Mouse (Mus musculus) kidney, postnatal 0 days (tissue): ENCODE results near the gene Chchd2. TPM values are rescaled to one million over a fixed set of nuclear protein-coding genes. Genes with fewer than 3 reads are reported as not detected.
A peak's percentile ranks its signal among the peaks of the same experiment; 100 is the strongest.

ENCODE experiments used
- ATAC-seq: fragments of 200-750 bp; cut with Nextera tagmentation; replicated peaks from 2 replicates; pipeline ENCODE4 v1.8.0; 2017; ENCODE audit warnings: low read depth, moderate number of reproducible peaks, moderate TSS enrichment, moderate library complexity; ENCODE audit not compliant: low FRiP score
- DNase-seq: peaks from one replicate; pipeline ENCODE4 v3.0.0-alpha.2; 2016; ENCODE audit warnings: low spot score
- H3K27ac ChIP-seq: fragments of 300-500 bp; sonication (generic); 2 replicates; pipeline ENCODE4 v1.5.1; 2014; ENCODE audit warnings: mild to moderate bottlenecking
- H3K27me3 ChIP-seq: fragments of 300-500 bp; sonication (generic); 2 replicates; pipeline ENCODE4 v1.6.1; 2014; ENCODE audit warnings: low read length, mixed read lengths; ENCODE audit not compliant: insufficient read depth
- H3K36me3 ChIP-seq: fragments of 300-500 bp; sonication (generic); 2 replicates; pipeline ENCODE4 v1.6.1; 2014; ENCODE audit warnings: low read length, mixed read lengths; ENCODE audit not compliant: insufficient read depth
- H3K4me1 ChIP-seq: fragments of 300-500 bp; sonication (generic); replicated peaks from 2 replicates; pipeline ENCODE4 v1.6.1; 2014; ENCODE audit warnings: antibody characterized with exemption, low read length, mixed read lengths; ENCODE audit not compliant: insufficient read depth
- H3K4me2 ChIP-seq: fragments of 300-500 bp; sonication (generic); 2 replicates; pipeline ENCODE4 v1.6.1; 2014; ENCODE audit warnings: mild to moderate bottlenecking, low read length, moderate library complexity, mixed read lengths
- H3K4me3 ChIP-seq: fragments of 300-500 bp; sonication (generic); replicated peaks from 2 replicates; pipeline ENCODE4 v1.5.1; 2014; ENCODE audit warnings: low read depth, low read length
- H3K9ac ChIP-seq: fragments of 300-500 bp; sonication (generic); 2 replicates; pipeline ENCODE4 v1.6.1; 2014; ENCODE audit warnings: low read depth, low read length
- H3K9me3 ChIP-seq: fragments of 300-500 bp; sonication (generic); replicated peaks from 2 replicates; pipeline ENCODE4 v1.6.1; 2016; ENCODE audit warnings: low read length, inconsistent platforms, mixed read lengths
- CTCF ChIP-seq: IDR thresholded peaks from 2 replicates; pipeline ENCODE4 v1.5.1; 2016; ENCODE audit warnings: antibody characterized with exemption, low read depth, mild to moderate bottlenecking, moderate library complexity
- WGBS: fragments of 180-500 bp; shearing (Covaris S2); extraction: QIAGEN DNeasy Blood & Tissue Kit; methylation state at CpG from one replicate; pipeline ENCODE4 v1.1.7; 2014; 5-methylcytosine and 5-hydroxymethylcytosine counted together
- polyA plus RNA-seq: library from polyadenylated mRNA; unstranded; fragments of >200 nt; fragmentation: Nextera tagmentation; extraction: Ambion mirVana; gene quantifications from 2 replicates; pipeline ENCODE4 v1.2.1, GENCODE M21; 2015

The Chchd2 gene
- 1,323 and 1,401 TPM in 2 replicates for polyA plus RNA-seq

DNA sequence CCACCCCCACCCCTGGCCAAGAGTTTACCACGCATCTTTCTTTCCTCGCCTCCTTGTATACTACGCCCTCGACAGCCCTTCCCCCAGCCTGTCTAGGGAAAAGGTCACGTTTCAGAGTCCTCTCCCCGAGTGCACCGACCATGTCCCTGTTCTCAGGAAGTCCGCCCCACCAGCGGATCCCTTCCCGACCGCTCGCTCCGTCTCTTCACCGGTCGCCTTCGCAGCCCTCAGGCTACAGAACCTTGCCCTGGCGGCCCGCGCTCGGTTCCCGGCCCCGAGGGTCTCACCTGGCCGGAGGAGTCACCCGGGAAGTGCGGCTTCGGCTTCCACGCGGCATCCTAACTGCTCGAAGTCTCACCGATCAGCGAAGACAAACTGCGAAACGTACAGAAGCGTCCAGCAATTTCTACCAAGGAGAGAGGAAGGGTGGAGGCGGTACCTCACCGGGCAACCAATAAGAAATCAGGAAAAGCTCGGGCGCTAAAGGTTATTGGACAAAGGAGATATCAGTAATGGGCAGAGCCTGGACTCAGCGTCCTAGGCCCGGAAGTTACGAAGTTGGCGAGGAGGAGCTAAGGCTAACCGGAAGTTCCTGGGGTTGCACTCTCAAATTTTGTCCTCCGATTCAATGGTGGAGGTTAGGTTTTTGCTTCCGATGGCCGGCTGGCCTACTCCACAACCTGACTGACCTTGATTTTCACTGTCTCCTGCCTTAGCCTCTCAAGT, at the start of gene Chchd2:
Gene Chchd2 (minus strand): TSS at position 560 of the 726 bp plus-strand sequence.
- Histone ChIP-seq H3K4me3 (peak within 1 kb of the TSS; percentile 73), H3K4me2 (peak within 1 kb of the TSS; percentile 79), H3K27ac (peak within 1 kb of the TSS; percentile 96), H3K9me3 (no peaks in the 10 kb centered on the region), H3K4me1 (peaks cover 3% of the 10 kb centered on the region; the same call in 1 of the 2 replicates), H3K36me3 (0 out of 2 replicates have a peak, but pooled peaks cover 9% of the 10 kb centered on the region), H3K9ac (peak within 1 kb of the TSS; percentile 80), H3K27me3 (no peaks in the 10 kb centered on the region)
- WGBS = under 1% methylated on average over 46 of the region's 46 CpGs
- peak; percentile 99 for ATAC-seq
- peak; percentile 100 for DNase-seq
- TF ChIP-seq CTCF = no peak

DNA sequence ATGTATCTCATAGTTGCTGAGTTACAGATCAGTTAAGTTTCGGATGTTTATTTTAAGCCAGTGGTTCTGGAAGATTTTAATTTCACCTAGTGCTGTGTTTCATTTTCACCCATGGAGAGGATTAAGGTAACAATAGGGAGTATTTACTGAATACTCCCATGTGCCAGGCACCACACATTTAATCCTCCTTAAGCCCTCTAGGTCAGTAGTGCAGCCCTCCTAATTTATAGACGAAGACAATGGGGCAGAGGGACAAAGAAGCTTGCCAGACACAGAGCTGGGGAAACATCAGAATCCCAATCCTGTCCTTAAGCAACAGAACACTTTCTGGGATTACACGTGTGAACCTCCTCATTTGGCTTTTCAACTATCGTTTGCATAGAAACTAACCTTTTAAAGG, 49.7 kb upstream of the Chchd2 start:
- ATAC-seq (no peak), DNase-seq (no peak)
- 52% methylated on average over 4 of the region's 4 CpGs for WGBS
- no peaks in the 10 kb centered on the region for H3K9me3 ChIP-seq
- no peak overlapping the region for H3K27ac ChIP-seq
- no peak overlapping the region for H3K9ac ChIP-seq
- H3K4me2 ChIP-seq = no peak overlapping the region
- H3K36me3 ChIP-seq = no peaks in the 10 kb centered on the region
- no peak for TF ChIP-seq CTCF
- H3K4me1 ChIP-seq = no peaks in the 10 kb centered on the region
- no peak overlapping the region for H3K4me3 ChIP-seq
- H3K27me3 ChIP-seq = no peaks in the 10 kb centered on the region

DNA sequence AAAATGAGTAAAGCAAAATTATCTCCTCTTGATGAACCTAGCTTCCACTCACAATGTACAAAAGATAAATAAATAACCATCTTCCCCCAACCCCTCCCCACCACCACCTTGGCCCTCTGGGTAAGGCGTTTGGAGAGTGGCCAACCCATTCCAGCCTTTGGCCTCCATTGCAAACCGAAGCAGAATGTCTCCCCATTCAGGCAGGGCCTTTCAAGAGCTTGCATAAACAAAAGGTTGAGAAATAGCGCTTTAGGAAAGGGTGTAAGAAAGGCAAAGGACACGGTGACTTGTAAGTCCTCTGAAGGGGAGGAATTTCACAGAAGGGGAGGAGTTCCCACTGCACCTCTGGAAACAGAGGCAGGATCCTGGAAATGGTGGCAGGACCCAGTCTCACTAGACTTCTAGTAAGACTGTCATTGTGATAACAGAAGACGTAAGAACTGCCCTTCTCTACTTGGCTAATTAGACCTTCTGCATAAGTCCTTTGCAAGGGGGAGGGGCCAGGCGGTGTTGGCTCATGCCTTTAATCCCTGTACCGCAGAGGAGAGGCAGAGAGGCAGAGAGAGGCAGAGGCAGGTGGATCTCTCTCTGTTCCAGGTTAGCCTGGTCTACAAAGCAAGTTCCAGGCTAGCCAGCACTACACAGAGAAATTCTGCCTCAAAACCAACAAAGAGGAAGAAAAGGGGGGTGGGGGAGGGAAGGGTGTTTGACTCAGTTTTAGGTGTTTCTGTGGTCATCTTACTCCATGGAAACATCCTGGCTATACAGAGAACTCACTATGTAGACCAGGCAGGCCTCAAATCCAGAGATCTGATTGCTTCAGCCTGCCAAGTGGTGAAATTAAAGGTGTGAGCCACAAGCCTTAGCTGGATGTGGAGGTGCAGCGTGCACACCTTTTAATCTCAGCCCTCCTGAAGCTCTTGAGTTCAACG, 42.9 kb upstream of the Chchd2 start:
- 50% methylated on average over 9 of the region's 9 CpGs for WGBS
- no peaks in the 10 kb centered on the region for H3K36me3 ChIP-seq
- no peak overlapping the region for H3K4me2 ChIP-seq
- H3K4me3 ChIP-seq = no peak overlapping the region
- H3K9me3 ChIP-seq = no peaks in the 10 kb centered on the region
- no peak overlapping the region; the same call in 1 of the 2 replicates for H3K27ac ChIP-seq
- DNase-seq (no peak), ATAC-seq (no peak)
- no peaks in the 10 kb centered on the region for H3K27me3 ChIP-seq
- no peak overlapping the region for H3K9ac ChIP-seq
- no peaks in the 10 kb centered on the region for H3K4me1 ChIP-seq
- no peak for TF ChIP-seq CTCF

DNA sequence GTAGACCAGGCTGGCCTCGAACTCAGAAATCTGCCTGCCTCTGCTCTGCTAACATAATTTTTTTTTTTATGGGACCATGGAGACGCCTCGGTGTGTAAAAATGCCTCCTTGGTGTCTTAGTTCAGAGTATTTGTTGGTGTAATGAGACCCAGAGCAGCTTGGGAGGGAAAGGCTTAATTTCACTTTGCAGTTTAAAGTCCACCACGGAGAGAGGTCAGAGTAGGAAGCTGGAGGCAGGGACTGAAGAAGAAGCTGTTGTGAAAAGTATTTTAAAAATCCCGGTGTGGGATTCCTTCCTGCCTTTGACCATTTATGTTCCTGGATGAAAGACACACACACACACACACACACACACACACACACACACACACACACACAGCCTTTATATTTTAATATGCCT, 38.7 kb upstream of the Chchd2 start:
- no peaks in the 10 kb centered on the region for H3K9me3 ChIP-seq
- TF ChIP-seq CTCF = no peak
- WGBS = 47% methylated on average over 5 of the region's 5 CpGs
- no peak overlapping the region for H3K4me3 ChIP-seq
- H3K27me3 ChIP-seq = no peaks in the 10 kb centered on the region
- H3K9ac ChIP-seq = no peak overlapping the region
- no peak overlapping the region for H3K27ac ChIP-seq
- H3K4me2 ChIP-seq = no peak overlapping the region
- H3K4me1 ChIP-seq = no peaks in the 10 kb centered on the region
- ATAC-seq (no peak), DNase-seq (no peak)
- no peaks in the 10 kb centered on the region for H3K36me3 ChIP-seq

DNA sequence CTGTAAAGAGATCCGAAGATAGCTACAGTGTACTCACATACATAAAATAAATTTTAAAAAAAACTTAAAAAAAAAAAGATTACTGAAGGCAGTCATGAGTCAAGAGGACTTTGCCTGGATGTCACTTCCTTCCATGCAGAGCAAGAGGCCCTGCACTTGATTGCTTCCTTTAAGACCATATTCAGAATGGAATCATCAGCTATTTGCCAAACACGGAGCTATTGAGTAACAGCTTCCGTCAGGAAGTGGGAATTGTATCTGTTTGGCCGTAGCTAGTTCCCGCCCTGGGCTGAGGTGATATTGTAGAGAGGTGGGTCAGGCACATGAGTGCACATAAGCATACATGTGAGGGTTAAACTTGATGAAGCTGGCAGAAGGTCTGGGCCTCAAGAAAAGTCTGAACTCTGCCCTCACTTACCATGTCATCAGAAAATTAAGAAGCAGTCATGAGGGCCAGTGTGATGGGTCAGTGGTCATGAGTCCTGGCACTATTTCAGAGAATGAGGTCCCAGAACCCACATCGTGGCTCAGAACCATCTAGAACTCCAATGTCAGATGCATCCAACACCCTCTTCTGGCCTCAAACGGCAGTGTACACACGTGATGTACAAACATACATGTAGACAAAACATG, 37.7 kb upstream of the Chchd2 start:
- DNase-seq (no peak), ATAC-seq (peak; percentile 65)
- TF ChIP-seq CTCF = no peak
- H3K4me2 ChIP-seq = no peak overlapping the region
- H3K4me3 ChIP-seq = no peak overlapping the region
- H3K9me3 ChIP-seq = no peaks in the 10 kb centered on the region
- H3K36me3 ChIP-seq = no peaks in the 10 kb centered on the region
- 81% methylated on average over 8 of the region's 8 CpGs for whole genome bisulfite sequencing
- no peaks in the 10 kb centered on the region for H3K27me3 ChIP-seq
- H3K4me1 ChIP-seq = no peaks in the 10 kb centered on the region
- H3K9ac ChIP-seq = no peak overlapping the region
- H3K27ac ChIP-seq = no peak overlapping the region

DNA sequence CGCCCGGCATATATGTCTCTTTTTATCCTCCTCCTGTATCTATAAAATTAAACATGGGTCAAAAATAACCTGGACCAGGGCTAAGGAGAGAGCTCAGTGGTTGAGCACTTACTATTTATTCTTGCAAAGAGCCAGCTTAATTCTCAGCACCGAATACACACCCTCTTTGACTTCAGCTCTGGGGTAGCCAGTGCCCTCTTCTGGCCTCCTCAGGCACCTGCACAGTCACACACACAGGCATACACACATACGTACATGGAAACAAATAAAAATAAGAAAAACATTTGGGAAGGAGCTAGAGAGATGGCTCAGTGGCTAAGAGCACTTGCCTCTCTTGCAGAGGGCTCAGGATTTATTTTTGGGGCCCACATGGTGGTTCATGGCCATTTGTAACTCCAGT, 34.7 kb upstream of the Chchd2 start:
- Histone ChIP-seq H3K9me3 (no peaks in the 10 kb centered on the region), H3K27ac (no peak overlapping the region), H3K4me3 (no peak overlapping the region), H3K4me1 (no peaks in the 10 kb centered on the region), H3K4me2 (no peak overlapping the region), H3K36me3 (no peaks in the 10 kb centered on the region), H3K9ac (no peak overlapping the region), H3K27me3 (no peaks in the 10 kb centered on the region)
- 95% methylated on average over 4 of the region's 4 CpGs for WGBS
- no peak for TF ChIP-seq CTCF
- ATAC-seq (no peak), DNase-seq (no peak)
